Mouse (Mus musculus) heart, embryonic 14.5 days (tissue): Measurements from ENCODE around the gene Meox1. TPM values are rescaled to one million over a fixed set of nuclear protein-coding genes. Genes with fewer than 3 reads are reported as not detected.
A peak's percentile ranks its signal among the peaks of the same experiment; 100 is the strongest.

Experiments used
- ATAC-seq: fragments of 200-750 bp; cut with Nextera tagmentation; 2 replicates; pipeline ENCODE4 v1.8.0; 2017; ENCODE audit warnings: low read depth, moderate TSS enrichment; ENCODE audit not compliant: insufficient number of reproducible peaks, insufficient read depth, low FRiP score
- H3K27ac ChIP-seq, 2 experiments: fragments of 200-500 bp in 1 of 2; fragments of 300-500 bp in 1 of 2; sonication (generic) in 1 of 2; replicated peaks in 1 of 2; 2 replicates each; pipeline ENCODE4 v1.5.1; 2012 to 2014; ENCODE audit warnings: low read depth in 2 of 2, low read length in 2 of 2, control low read depth in 1 of 2, mild to moderate bottlenecking in 1 of 2, mixed read lengths in 1 of 2; ENCODE audit not compliant: control insufficient read depth in 1 of 2, insufficient read depth in 1 of 2
- H3K27me3 ChIP-seq: fragments of 300-500 bp; sonication (generic); 2 replicates; pipeline ENCODE4 v1.6.1; 2014; ENCODE audit warnings: mild to moderate bottlenecking, low read length, control low read depth; ENCODE audit not compliant: control insufficient read depth, insufficient read depth
- H3K36me3 ChIP-seq: fragments of 300-500 bp; sonication (generic); 2 replicates; pipeline ENCODE4 v1.6.1; 2014; ENCODE audit warnings: mild to moderate bottlenecking, control low read depth, low read length, mixed read lengths; ENCODE audit not compliant: control insufficient read depth, insufficient read depth
- H3K4me1 ChIP-seq, 2 experiments: fragments of 200-500 bp in 1 of 2; fragments of 300-500 bp in 1 of 2; sonication (generic) in 1 of 2; 2 replicates each; pipeline ENCODE4 v1.6.1; 2012 to 2014; ENCODE audit warnings: low read length in 2 of 2, control low read depth in 1 of 2, mixed read lengths in 1 of 2; ENCODE audit not compliant: control insufficient read depth in 2 of 2, insufficient read depth in 2 of 2
- H3K4me2 ChIP-seq: fragments of 300-500 bp; sonication (generic); 2 replicates; pipeline ENCODE4 v1.6.1; 2014; ENCODE audit warnings: mild to moderate bottlenecking, low read length
- H3K4me3 ChIP-seq, 2 experiments: fragments of 200-500 bp in 1 of 2; fragments of 300-500 bp in 1 of 2; sonication (generic) in 1 of 2; 2 replicates each; pipeline ENCODE4 v1.5.1; 2012 to 2014; ENCODE audit warnings: low read length in 2 of 2, mild to moderate bottlenecking in 2 of 2, control low read depth in 1 of 2, low read depth in 1 of 2, moderate library complexity in 1 of 2; ENCODE audit not compliant: control insufficient read depth in 1 of 2, insufficient read depth in 1 of 2
- H3K9ac ChIP-seq: fragments of 300-500 bp; sonication (generic); 2 replicates; pipeline ENCODE4 v1.6.1; 2014; ENCODE audit warnings: mild to moderate bottlenecking, low read length
- H3K9me3 ChIP-seq: fragments of 300-500 bp; sonication (generic); 2 replicates; pipeline ENCODE4 v1.6.1; 2016; ENCODE audit warnings: low read length, control low read depth; ENCODE audit not compliant: control insufficient read depth
- WGBS: fragments of 180-500 bp; shearing (Covaris S2); extraction: QIAGEN DNeasy Blood & Tissue Kit; methylation state at CpG from one replicate; pipeline ENCODE4 v1.1.7; 2014; 5-methylcytosine and 5-hydroxymethylcytosine counted together
- polyA plus RNA-seq: library from polyadenylated mRNA; unstranded; fragments of >200 nt; fragmentation: Nextera tagmentation; extraction: Ambion mirVana; gene quantifications from 2 replicates; pipeline ENCODE4 v1.2.1, GENCODE M21; 2014

The Meox1 gene
- polyA plus RNA-seq, result 13.8 and 13.9 TPM in 2 replicates

DNA sequence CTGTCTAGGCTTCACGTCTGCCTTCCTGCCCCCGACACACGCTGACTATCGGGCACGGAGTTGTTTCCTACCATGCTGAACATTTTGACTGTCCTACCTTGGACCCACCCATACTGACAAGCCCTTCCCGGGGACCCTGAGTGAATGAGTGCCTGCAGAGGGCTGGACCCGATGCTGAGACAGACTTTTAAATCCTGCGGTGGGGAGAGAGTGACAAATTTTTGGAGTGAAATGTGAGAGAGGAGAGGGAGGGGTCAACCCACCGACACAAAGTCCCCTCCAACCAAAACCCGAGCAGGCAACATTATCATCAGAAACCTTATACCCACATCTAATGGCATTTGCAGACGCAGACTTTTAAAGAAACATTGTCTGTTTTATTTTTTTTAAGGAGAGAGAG is at the start of gene Meox1:
Gene Meox1, minus strand, starts transcription at position 171 of the 400 bp plus-strand sequence.
- 0 out of 2 replicates have a peak, but pooled peaks have one; percentile 31 for ATAC-seq
- Histone ChIP-seq H3K4me3 (peak within 1 kb of the TSS; percentile 23 to 41), H3K36me3 (no peaks in the 10 kb centered on the region), H3K9me3 (no peaks in the 10 kb centered on the region), H3K4me2 (peak within 1 kb of the TSS; percentile 57), H3K9ac (peak within 1 kb of the TSS; percentile 68), H3K27me3 (no peaks in the 10 kb centered on the region; the same call in none of the 2 replicates), H3K4me1 (peaks cover 31 to 34% of the 10 kb centered on the region in 2 experiments), H3K27ac (peak within 1 kb of the TSS; percentile 54 to 60)
- 9% methylated on average over 11 of the region's 11 CpGs for WGBS

DNA sequence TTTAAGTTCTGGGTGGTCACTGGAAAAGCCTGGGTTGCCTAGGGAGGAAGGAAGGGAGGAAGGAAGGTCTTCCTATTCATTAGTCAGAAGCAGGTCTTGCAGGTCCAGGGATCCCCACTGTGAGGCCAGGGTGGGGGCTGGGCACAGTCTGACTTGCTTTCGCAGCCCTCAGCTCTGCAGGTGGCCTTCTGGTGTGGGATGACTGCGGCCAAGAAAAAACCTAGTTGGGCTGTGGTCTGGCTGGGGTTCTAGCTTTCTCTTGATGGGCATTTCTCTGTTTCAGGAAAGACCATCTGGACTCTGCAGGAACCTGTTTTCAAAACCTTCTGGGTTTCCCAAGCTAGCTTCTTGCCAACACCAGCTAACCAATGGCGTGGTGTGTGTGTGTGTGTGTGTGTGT is 48.9 kb upstream of the Meox1 start:
- Histone ChIP-seq H3K4me2 (no peak overlapping the region), H3K4me3 (no peak overlapping the region), H3K27me3 (no peaks in the 10 kb centered on the region), H3K36me3 (no peaks in the 10 kb centered on the region), H3K9ac (no peak overlapping the region), H3K9me3 (no peaks in the 10 kb centered on the region), H3K4me1 (peaks cover 2 to 3% of the 10 kb centered on the region in 2 experiments; a peak in 2 of 4 replicates), H3K27ac (no peak overlapping the region)
- WGBS, result 37% methylated on average over 3 of the region's 3 CpGs
- ATAC-seq, result no peak

DNA sequence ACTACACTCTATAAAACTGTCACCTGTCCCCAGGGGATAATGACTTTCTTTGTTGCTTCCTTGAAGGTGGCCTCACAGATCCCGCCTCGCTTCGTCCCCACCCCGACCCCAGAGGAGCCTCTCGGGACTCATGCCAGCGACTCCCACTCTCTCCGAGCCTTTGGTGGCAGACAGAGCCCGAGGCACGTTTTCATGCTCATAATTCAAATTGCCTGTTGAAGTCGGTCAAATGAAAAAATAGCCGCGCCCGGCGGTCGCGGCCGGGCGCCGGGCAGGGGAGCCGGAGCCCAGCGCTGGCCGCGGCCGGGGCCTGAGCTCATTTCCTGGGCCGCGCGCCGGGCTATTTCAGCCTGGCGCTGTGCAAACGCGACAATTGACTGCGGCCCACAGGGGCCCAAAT is 42.9 kb upstream of the Meox1 start:
- Histone ChIP-seq H3K4me2 (peak overlapping the region; percentile 82), H3K4me3 (peak overlapping the region; percentile 34 to 46), H3K27me3 (no peaks in the 10 kb centered on the region), H3K9me3 (no peaks in the 10 kb centered on the region), H3K9ac (peak overlapping the region; percentile 76), H3K36me3 (no peaks in the 10 kb centered on the region), H3K4me1 (peaks cover 8 to 17% of the 10 kb centered on the region in 2 experiments), H3K27ac (peak overlapping the region in 1 of 2 experiments; percentile 16; a peak in 1 of 4 replicates)
- WGBS, result 2% methylated on average over 32 of the region's 32 CpGs
- ATAC-seq, result no peak

DNA sequence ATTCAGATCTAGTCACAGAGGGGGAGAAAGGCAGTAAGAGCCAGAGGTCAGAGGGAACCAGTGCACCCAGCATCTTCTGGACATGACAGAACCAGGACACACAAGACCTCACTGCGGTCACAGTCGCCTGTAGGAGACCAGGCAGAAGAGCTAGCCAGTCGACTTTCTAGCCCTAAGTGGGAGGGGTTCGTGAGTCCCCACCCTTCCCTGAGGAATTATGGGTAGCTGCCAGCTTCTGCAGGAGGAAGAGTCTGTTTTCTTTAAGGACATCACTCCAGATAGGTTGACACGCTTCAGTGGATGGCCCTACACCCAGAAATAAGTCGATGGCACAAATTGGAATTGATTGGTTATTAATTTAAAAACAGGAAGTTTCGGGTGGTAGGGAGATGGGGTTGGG is 42.2 kb upstream of the Meox1 start:
- peaks cover 11 to 22% of the 10 kb centered on the region in 2 experiments for H3K4me1 ChIP-seq
- H3K9me3 ChIP-seq, result no peaks in the 10 kb centered on the region
- H3K27me3 ChIP-seq, result no peaks in the 10 kb centered on the region
- H3K9ac ChIP-seq, result no peak overlapping the region
- ATAC-seq, result no peak
- H3K27ac ChIP-seq, result no peak overlapping the region
- WGBS, result 44% methylated on average over 7 of the region's 7 CpGs
- peak overlapping the region; percentile 82; the same call in 1 of the 2 replicates for H3K4me2 ChIP-seq
- no peaks in the 10 kb centered on the region for H3K36me3 ChIP-seq
- no peak overlapping the region for H3K4me3 ChIP-seq

DNA sequence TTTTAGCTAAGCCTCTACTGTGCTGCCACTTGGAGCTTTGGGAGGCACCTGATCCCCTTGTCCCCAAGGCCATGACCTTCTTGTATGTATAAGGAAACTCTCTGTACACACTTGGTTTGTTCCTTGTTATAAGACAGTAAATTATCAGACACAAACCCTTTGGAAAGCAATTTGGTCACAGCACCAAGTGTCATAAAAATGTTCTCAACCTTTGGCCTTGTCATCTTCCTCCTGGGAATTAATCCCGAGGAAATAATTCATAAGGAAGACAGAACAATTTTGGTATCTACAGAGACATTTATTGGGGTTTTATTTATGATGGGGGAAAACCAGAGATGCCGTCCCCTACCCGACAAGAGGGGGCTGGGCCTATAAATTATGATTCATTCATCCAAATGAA is 41.6 kb upstream of the Meox1 start:
- Histone ChIP-seq H3K27me3 (no peaks in the 10 kb centered on the region), H3K9ac (no peak overlapping the region), H3K27ac (no peak overlapping the region), H3K36me3 (no peaks in the 10 kb centered on the region), H3K4me1 (peaks cover 11 to 22% of the 10 kb centered on the region in 2 experiments), H3K4me2 (no peak overlapping the region), H3K9me3 (no peaks in the 10 kb centered on the region), H3K4me3 (no peak overlapping the region)
- 80% methylated on average over 3 of the region's 3 CpGs for WGBS
- ATAC-seq, result no peak

DNA sequence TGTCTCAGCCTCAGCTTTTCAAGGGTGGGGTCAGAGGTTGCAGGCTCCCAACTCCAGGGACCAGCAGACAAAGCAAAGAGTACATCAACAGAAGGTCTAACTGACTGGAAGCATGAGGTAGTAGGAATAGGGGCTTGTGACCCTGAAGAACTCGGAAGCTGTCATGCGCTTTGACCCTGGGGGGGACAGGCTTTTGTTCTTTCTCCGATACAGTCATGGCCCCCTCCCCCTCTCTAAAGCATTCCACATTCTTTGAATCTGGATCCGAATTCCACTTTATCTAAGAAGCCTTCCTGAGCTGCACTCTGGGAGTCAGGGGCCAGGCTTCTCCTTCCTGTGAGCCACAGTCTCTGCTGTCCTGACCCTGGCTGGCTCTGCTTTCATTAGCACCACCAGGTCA is 37.8 kb upstream of the Meox1 start:
- no peaks in the 10 kb centered on the region for H3K36me3 ChIP-seq
- H3K27ac ChIP-seq, result 0 out of 4 replicates have a peak overlapping the region, but pooled peaks of 1 of the 2 experiments have one; percentile 12
- H3K4me1 ChIP-seq, result peaks cover 15 to 16% of the 10 kb centered on the region in 2 experiments
- no peak overlapping the region for H3K4me3 ChIP-seq
- no peak overlapping the region for H3K4me2 ChIP-seq
- WGBS, result 33% methylated on average over 4 of the region's 4 CpGs
- no peaks in the 10 kb centered on the region for H3K27me3 ChIP-seq
- no peak overlapping the region for H3K9ac ChIP-seq
- no peak for ATAC-seq
- H3K9me3 ChIP-seq, result no peaks in the 10 kb centered on the region

DNA sequence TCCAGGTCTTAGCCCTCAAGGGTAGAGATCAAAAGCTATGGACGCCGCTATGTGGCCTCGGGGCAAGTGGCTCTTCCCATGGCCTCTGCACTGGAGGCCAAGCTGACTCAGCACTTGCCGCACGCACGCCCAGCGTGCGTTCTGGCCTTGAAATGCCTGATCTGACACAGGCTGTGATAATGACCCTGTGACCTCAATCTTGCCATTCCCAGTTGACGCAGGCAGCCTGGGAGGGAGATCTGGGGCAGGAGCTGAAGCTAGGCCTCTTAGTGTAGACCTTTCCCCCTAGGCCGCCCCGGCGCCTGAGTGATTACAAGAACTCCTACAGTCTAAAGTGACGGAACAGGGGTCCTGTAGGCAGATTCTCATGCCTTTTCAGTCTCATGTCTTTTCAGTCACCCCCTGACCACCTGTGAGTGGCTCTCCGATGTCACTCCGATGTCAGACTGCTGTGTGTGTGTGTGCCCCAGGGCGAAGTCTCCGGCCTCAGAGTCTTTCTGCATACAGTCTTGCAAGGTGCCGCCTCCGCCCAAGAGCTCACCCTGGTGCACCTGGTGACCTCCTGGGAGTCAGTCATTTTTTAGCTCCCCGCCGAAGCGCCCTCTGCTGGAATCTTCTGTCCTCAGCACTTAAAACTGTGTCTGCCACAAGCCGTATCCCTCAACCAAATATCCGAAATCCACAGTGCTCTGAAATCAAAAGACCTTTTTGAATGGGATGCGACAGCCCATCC is 34.0 kb upstream of the Meox1 start:
- Histone ChIP-seq H3K4me3 (no peak overlapping the region), H3K9me3 (no peaks in the 10 kb centered on the region), H3K36me3 (no peaks in the 10 kb centered on the region), H3K27me3 (no peaks in the 10 kb centered on the region), H3K4me1 (peaks cover 13 to 14% of the 10 kb centered on the region in 2 experiments), H3K9ac (no peak overlapping the region), H3K4me2 (no peak overlapping the region), H3K27ac (no peak overlapping the region)
- 29% methylated on average over 25 of the region's 25 CpGs for WGBS
- ATAC-seq, result no peak
